Mouse (Mus musculus) hindbrain, embryonic 11.5 days (tissue): ENCODE data around the gene Rassf1. TPM values are rescaled to one million over a fixed set of nuclear protein-coding genes. Genes with fewer than 3 reads are reported as not detected.
A peak's percentile ranks its signal among the peaks of the same experiment; 100 is the strongest.
"Not testable (repeated sequence)": the region's sequence is repeated elsewhere in the genome, so short reads cannot be mapped to it uniquely, and the experiment has no call there.

Experiments used
- ATAC-seq: fragments of 200-750 bp; cut with Nextera tagmentation; 2 replicates; pipeline ENCODE4 v1.8.0; 2017; ENCODE audit warnings: mild to moderate bottlenecking, moderate TSS enrichment, moderate library complexity; ENCODE audit not compliant: low FRiP score
- DNase-seq: peaks from one replicate; pipeline ENCODE4 v3.0.0-alpha.2; 2015; ENCODE audit warnings: low spot score
- H3K27ac ChIP-seq: fragments of 300-500 bp; sonication (generic); 2 replicates; pipeline ENCODE4 v1.5.1; 2014; ENCODE audit warnings: mild to moderate bottlenecking, low read depth, low read length
- H3K27me3 ChIP-seq: fragments of 300-500 bp; sonication (generic); 2 replicates; pipeline ENCODE4 v1.6.1; 2014; ENCODE audit warnings: mild to moderate bottlenecking, low read length, moderate library complexity, mixed read lengths; ENCODE audit not compliant: control insufficient read depth, insufficient read depth
- H3K36me3 ChIP-seq: fragments of 300-500 bp; sonication (generic); 2 replicates; pipeline ENCODE4 v1.6.1; 2014; ENCODE audit warnings: mild to moderate bottlenecking, low read length, moderate library complexity, mixed read lengths; ENCODE audit not compliant: control insufficient read depth, insufficient read depth
- H3K4me1 ChIP-seq: fragments of 300-500 bp; sonication (generic); replicated peaks from 2 replicates; pipeline ENCODE4 v1.6.1; 2014; ENCODE audit warnings: low read length, mixed read lengths; ENCODE audit not compliant: control insufficient read depth, insufficient read depth
- H3K4me2 ChIP-seq: fragments of 300-500 bp; sonication (generic); replicated peaks from 2 replicates; pipeline ENCODE4 v1.6.1; 2014; ENCODE audit warnings: mild to moderate bottlenecking, low read depth, low read length
- H3K4me3 ChIP-seq: fragments of 300-500 bp; sonication (generic); 2 replicates; pipeline ENCODE4 v1.5.1; 2014; ENCODE audit warnings: low read depth, low read length
- H3K9ac ChIP-seq: fragments of 300-500 bp; sonication (generic); 2 replicates; pipeline ENCODE4 v1.6.1; 2014; ENCODE audit warnings: low read depth, low read length
- H3K9me3 ChIP-seq: fragments of 300-500 bp; sonication (generic); 2 replicates; pipeline ENCODE4 v1.6.1; 2016; ENCODE audit warnings: low read length; ENCODE audit not compliant: control insufficient read depth
- WGBS: fragments of 180-500 bp; shearing (Covaris S2); extraction: QIAGEN DNeasy Blood & Tissue Kit; methylation state at CpG from one replicate; pipeline ENCODE4 v1.1.7; 2014; 5-methylcytosine and 5-hydroxymethylcytosine counted together
- polyA plus RNA-seq: library from polyadenylated mRNA; unstranded; fragments of >200 nt; fragmentation: Nextera tagmentation; extraction: Ambion mirVana; gene quantifications from 2 replicates; pipeline ENCODE4 v1.2.1, GENCODE M21; 2014

Gene Rassf1
- polyA plus RNA-seq, 1 experiment from 2014 or later = 39.7 TPM

GRCm38 (mm10) chr9:107555701-107556100 is 4.3 kb downstream of the Rassf1 start:
- peak overlapping the region; percentile 79 for H3K9ac ChIP-seq
- H3K9me3 ChIP-seq = no peaks in the 10 kb centered on the region
- H3K4me3 ChIP-seq = peak overlapping the region; percentile 77
- WGBS = 53% methylated on average over 2 of the region's 2 CpGs
- no peak overlapping the region for H3K27ac ChIP-seq
- H3K27me3 ChIP-seq = peaks cover 22% of the 10 kb centered on the region
- H3K4me1 ChIP-seq = peaks cover 13% of the 10 kb centered on the region; the same call in 1 of the 2 replicates
- ATAC-seq = no peak
- no peak for DNase-seq
- H3K36me3 ChIP-seq = peaks cover 12% of the 10 kb centered on the region
- H3K4me2 ChIP-seq = peak overlapping the region; percentile 91

GRCm38 (mm10) chr9:107556346-107556745 is 5.0 kb downstream of the Rassf1 start:
- DNase-seq (no peak), ATAC-seq (no peak)
- H3K27me3 ChIP-seq = peaks cover 16% of the 10 kb centered on the region; the same call in 1 of the 2 replicates
- H3K36me3 ChIP-seq = peaks cover 12% of the 10 kb centered on the region
- H3K27ac ChIP-seq = no peak overlapping the region
- H3K9me3 ChIP-seq = no peaks in the 10 kb centered on the region
- H3K4me3 ChIP-seq = no peak overlapping the region
- no peak overlapping the region for H3K9ac ChIP-seq
- peaks cover 9% of the 10 kb centered on the region; the same call in 1 of the 2 replicates for H3K4me1 ChIP-seq
- H3K4me2 ChIP-seq = peak overlapping the region; percentile 91; the same call in 1 of the 2 replicates
- 86% methylated on average over 3 of the region's 3 CpGs for WGBS

GRCm38 (mm10) chr9:107563029-107563581 is 11.8 kb downstream of the Rassf1 start, which contains the start of gene Tusc2:
Gene Tusc2 (plus strand): TSS chr9:107563255.
- DNase-seq (peak; percentile 92), ATAC-seq (peak; percentile 91)
- Histone ChIP-seq H3K4me3 (peak within 1 kb of the TSS; percentile 83), H3K9ac (peak within 1 kb of the TSS; percentile 81), H3K4me1 (peaks cover 13% of the 10 kb centered on the region), H3K36me3 (peaks cover 13% of the 10 kb centered on the region), H3K27ac (peak within 1 kb of the TSS; percentile 48; the same call in 1 of the 2 replicates), H3K27me3 (no peaks in the 10 kb centered on the region), H3K9me3 (no peaks in the 10 kb centered on the region), H3K4me2 (peak within 1 kb of the TSS; percentile 79)
- 0% methylated on average over 46 of the region's 46 CpGs for WGBS

GRCm38 (mm10) chr9:107565556-107565955 is 14.2 kb downstream of the Rassf1 start:
- 0 out of 2 replicates have a peak overlapping the region, but pooled peaks have one; percentile 10 for H3K4me3 ChIP-seq
- 58% methylated on average over 5 of the region's 5 CpGs for WGBS

GRCm38 (mm10) chr9:107566041-107566709 is 14.8 kb downstream of the Rassf1 start:
- H3K9me3 ChIP-seq = no peaks in the 10 kb centered on the region
- H3K9ac ChIP-seq = no peak overlapping the region
- peaks cover 21% of the 10 kb centered on the region for H3K4me1 ChIP-seq
- no peaks in the 10 kb centered on the region for H3K27me3 ChIP-seq
- peak; percentile 82 for DNase-seq
- ATAC-seq = no peak
- no peak overlapping the region for H3K4me3 ChIP-seq
- no peak overlapping the region for H3K27ac ChIP-seq
- H3K36me3 ChIP-seq = peaks cover 8% of the 10 kb centered on the region
- 63% methylated on average over 15 of the region's 15 CpGs for WGBS
- no peak overlapping the region for H3K4me2 ChIP-seq

More at GRCm38 (mm10) chr9:107565556-107565955, 14.2 kb downstream of the Rassf1 start:
- H3K9me3 ChIP-seq, H3K27ac ChIP-seq, H3K36me3 ChIP-seq, DNase-seq, H3K9ac ChIP-seq, H3K4me2 ChIP-seq, H3K27me3 ChIP-seq, ATAC-seq: not testable (repeated sequence)
- H3K4me1 ChIP-seq = peaks cover 18% of the 10 kb centered on the region

GRCm38 (mm10) chr9:107566855-107567254 is 15.5 kb downstream of the Rassf1 start:
- Histone ChIP-seq H3K27me3 (no peaks in the 10 kb centered on the region), H3K4me3 (no peak overlapping the region), H3K9me3 (no peaks in the 10 kb centered on the region), H3K4me1 (peaks cover 21% of the 10 kb centered on the region), H3K4me2 (no peak overlapping the region), H3K9ac (no peak overlapping the region), H3K36me3 (peaks cover 11% of the 10 kb centered on the region), H3K27ac (no peak overlapping the region)
- 69% methylated on average over 3 of the region's 3 CpGs for WGBS
- ATAC-seq (no peak), DNase-seq (no peak)

- peak within 1 kb of the TSS; percentile 58 for H3K4me2 ChIP-seq
- H3K27ac ChIP-seq = peak within 1 kb of the TSS; percentile 75
- 7% methylated on average over 18 of the region's 18 CpGs for WGBS
- peak within 1 kb of the TSS; percentile 91 for H3K9ac ChIP-seq
- H3K4me1 ChIP-seq = peaks cover 21% of the 10 kb centered on the region
- peaks cover 18% of the 10 kb centered on the region for H3K36me3 ChIP-seq
- H3K9me3 ChIP-seq = no peaks in the 10 kb centered on the region
- H3K27me3 ChIP-seq = no peaks in the 10 kb centered on the region
- H3K4me3 ChIP-seq = peak within 1 kb of the TSS; percentile 91
- no peak for ATAC-seq
- no peak for DNase-seq
Measured at GRCm38 (mm10) chr9:107567702-107568319, 16.5 kb downstream of the Rassf1 start, which contains the start of gene Hyal2. Gene Hyal2 (plus strand): TSS chr9:107567945.

- ATAC-seq = peak; percentile 87
- peaks cover 21% of the 10 kb centered on the region for H3K4me1 ChIP-seq
- no peaks in the 10 kb centered on the region for H3K27me3 ChIP-seq
- no peaks in the 10 kb centered on the region for H3K9me3 ChIP-seq
- WGBS = under 1% methylated on average over 41 of the region's 41 CpGs
- peak overlapping the region; percentile 91 for H3K9ac ChIP-seq
- H3K4me2 ChIP-seq = peak overlapping the region; percentile 58
- H3K36me3 ChIP-seq = peaks cover 22% of the 10 kb centered on the region
- peak overlapping the region; percentile 91 for H3K4me3 ChIP-seq
- DNase-seq = peak; percentile 93
- H3K27ac ChIP-seq = peak overlapping the region; percentile 75
Measured at GRCm38 (mm10) chr9:107568331-107569261, 17.2 kb downstream of the Rassf1 start.
